Mouse (Mus musculus): ENCODE measurements around the gene Zfp493.

- no peak for TF ChIP-seq CTCF (IDR thresholded peaks at IDR 0.05; ENCODE audit: insufficient read depth, low read depth, low read length)
- no peak for TF ChIP-seq POLR2A (IDR thresholded peaks at IDR 0.05; ENCODE audit: insufficient read depth, low read depth, low read length)
Observed at GRCm38 (mm10) chr13:67813710-67814660, 34.5 kb downstream of the Zfp493 start, which contains the start of gene Zfp273.

Measured in olfactory bulb, adult 2 months (tissue).